Mouse (Mus musculus): ENCODE data around the gene Rpl4.
A peak's percentile ranks its signal among the peaks of the same experiment; 100 is the strongest.
"Not testable (repeated sequence)": the region's sequence is repeated elsewhere in the genome, so short reads cannot be mapped to it uniquely, and the experiment has no call there.

Rpl4 gene

DNA sequence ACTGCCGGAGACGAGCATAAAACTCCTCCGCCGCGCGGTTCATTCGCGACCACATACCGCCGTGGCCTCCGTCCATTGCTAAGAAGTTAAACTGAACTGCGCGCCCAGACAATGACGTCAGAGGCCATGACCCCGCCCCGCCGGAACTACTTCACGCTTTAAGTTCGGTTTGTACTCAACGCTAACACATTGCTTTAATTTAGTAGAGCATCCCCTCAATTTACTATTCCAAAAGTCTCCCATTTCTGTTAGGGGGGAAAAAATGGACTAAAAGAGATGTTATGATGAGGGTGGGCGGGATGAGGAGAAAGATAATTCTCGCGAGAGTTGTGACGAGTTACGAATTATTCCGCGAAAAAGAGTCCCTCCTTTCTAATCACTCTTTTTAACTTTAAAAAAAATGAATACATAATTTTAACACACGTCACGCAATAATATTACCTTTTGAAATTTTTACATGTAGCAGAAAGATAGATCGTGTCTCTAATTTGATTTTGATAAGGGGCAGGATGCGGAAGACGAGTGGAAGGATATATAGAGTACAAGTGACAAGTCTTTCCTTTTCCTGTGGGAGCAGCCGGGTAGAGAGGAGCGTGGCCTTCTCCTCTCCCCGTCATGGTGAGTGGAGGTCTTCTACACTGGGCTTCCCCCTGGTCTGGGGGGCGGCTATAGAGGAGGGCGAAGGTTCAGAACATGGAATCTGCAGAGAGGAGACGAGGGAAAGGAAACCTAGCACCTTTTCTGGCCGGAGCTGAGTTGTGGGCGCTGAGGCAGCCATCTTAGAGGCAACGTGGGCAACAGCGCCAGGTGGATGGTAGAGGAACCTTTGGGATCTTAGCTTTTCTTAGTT lies at the start of gene Rpl4, which contains the start of gene Zwilch:
Gene Rpl4, plus strand, starts transcription at position 560 of the 850 bp plus-strand sequence.
Gene Zwilch, minus strand, starts transcription at position 289 of the 850 bp plus-strand sequence.
- peak; percentile 73 to 76 for DNase-seq (ENCODE audit: low spot score in 2 of 2)

DNA sequence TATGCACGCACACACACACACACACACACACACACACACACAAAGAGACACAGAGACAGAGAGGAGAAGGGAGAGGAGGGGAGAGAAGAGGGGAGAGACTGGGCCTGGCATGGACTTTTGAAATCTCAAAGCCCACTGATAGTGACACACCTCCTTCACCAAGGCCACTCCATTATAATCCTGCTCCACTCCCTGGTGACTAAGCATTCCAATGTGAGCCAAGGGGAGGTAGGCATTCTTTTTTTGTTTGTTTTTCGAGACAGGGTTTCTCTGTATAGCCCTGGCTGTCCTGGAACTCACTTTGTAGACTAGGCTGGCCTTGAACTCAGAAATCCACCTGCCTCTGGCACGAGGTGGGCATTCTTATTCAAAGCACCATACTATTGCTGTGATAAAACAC lies 48.3 kb upstream of the Rpl4 start:
- DNase-seq (ENCODE audit: low spot score in 2 of 2): not testable (repeated sequence)

- no peak for DNase-seq (ENCODE audit: low spot score in 2 of 2)
Measured at GRCm38 (mm10) chr9:64125307-64125706, 47.9 kb upstream of the Rpl4 start.

GRCm38 (mm10) chr9:64126121-64126520 lies 47.1 kb upstream of the Rpl4 start:
- no peak for DNase-seq (ENCODE audit: low spot score in 2 of 2)

DNA sequence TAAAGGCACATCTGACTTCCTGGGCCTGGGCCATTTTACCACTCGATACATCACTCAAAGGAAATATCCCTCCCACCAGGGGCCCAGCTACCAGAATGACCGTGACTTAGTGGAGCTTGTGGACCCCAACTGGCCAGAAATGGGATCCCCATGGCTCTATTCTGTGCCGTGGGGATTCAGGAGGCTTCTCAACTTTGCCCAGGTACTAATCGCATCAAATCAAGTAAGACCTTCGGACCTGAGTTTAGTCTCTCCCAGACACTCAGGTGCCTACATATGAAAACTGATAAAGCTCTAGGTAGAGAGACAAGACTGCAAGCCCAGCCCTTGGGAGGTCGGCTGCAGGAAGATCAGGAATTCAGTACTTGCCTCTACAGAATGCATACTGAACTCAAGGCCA lies 41.6 kb upstream of the Rpl4 start:
- DNase-seq (ENCODE audit: low spot score in 2 of 2): no peak

DNA sequence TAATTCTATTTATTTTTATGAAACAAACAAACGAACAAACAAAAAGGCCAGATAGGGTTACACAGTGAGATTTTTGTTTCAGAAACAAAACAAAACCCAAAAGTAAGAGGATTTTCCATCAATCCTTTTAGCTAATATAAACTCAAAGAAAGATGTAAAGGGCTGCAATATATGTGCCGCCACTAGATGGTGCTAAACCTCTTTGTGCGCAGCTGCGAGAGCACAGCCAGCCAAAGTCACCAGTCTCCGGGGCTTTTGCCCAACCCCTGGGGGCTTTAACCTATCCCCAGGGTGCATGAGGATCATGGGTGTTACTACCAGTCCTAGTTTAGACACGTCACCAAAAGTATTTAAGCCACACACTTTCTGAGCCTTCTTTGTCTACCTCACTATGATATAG lies 34.3 kb upstream of the Rpl4 start:
- peak in 1 of 2 experiments; percentile 55 for DNase-seq (ENCODE audit: low spot score in 2 of 2)

GRCm38 (mm10) chr9:64139879-64140278 lies 33.3 kb upstream of the Rpl4 start:
- DNase-seq (ENCODE audit: low spot score in 2 of 2): no peak

GRCm38 (mm10) chr9:64156641-64157040 lies 16.5 kb upstream of the Rpl4 start:
- DNase-seq (ENCODE audit: low spot score in 2 of 2): no peak

GRCm38 (mm10) chr9:64160471-64160870 lies 12.7 kb upstream of the Rpl4 start:
- DNase-seq (ENCODE audit: low spot score in 2 of 2): no peak

- DNase-seq (ENCODE audit: low spot score in 2 of 2): not testable (repeated sequence)
Measured at GRCm38 (mm10) chr9:64169967-64170366, 3.2 kb upstream of the Rpl4 start.

GRCm38 (mm10) chr9:64172145-64172815 lies 895 bp upstream of the Rpl4 start:
- no peak for DNase-seq (ENCODE audit: low spot score in 2 of 2)

DNA sequence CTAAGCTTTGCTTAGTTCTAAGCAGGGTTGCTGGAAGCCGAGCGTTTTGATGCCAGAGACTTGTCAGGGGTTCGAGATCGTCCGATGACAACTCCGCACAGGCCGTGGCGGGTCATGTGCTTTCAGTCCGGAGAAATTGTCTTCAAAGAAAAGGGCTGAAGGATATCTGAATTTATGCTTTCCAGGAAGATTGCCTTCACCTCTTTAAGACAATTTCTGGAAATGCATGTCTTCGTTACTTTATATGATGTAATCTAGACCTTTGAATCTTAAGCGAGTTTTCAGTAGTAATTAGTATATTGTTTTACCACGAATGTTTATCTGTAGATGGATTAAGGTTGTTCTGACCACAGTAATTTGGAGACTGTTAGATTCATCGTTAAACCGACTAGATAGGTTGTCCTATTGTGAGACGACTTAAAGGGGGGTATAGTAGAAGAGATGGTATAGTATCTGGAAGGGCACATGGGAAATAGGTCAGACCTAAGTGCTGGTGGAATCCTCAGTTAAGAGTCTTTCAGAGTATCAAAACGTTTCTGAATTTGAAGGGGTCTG lies 568 bp downstream of the Rpl4 start:
- DNase-seq (ENCODE audit: low spot score in 2 of 2): no peak

DNA sequence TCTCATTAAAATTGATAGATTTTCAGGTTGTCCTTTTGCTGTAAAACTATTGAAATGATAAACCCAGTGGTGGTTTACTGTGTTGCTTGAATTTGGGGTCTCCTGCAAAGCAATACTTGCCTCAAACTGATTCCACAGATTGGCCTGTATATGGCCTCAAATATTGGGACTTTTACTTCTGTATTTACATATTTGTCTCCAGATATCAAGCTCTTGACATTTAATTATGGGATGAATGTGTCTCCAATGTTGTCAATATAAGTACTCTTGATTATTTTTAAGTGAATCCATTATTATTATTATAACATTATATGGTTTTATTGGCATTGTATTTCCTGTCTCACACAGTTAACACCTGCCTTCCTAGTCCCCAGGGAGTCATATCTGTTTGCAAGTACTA lies 1.2 kb downstream of the Rpl4 start:
- no peak for DNase-seq (ENCODE audit: low spot score in 2 of 2)

- no peak for DNase-seq (ENCODE audit: low spot score in 2 of 2)
Measured at GRCm38 (mm10) chr9:64174766-64175165, 1.6 kb downstream of the Rpl4 start.

GRCm38 (mm10) chr9:64175378-64175777 lies 2.2 kb downstream of the Rpl4 start:
- no peak for DNase-seq (ENCODE audit: low spot score in 2 of 2)

DNA sequence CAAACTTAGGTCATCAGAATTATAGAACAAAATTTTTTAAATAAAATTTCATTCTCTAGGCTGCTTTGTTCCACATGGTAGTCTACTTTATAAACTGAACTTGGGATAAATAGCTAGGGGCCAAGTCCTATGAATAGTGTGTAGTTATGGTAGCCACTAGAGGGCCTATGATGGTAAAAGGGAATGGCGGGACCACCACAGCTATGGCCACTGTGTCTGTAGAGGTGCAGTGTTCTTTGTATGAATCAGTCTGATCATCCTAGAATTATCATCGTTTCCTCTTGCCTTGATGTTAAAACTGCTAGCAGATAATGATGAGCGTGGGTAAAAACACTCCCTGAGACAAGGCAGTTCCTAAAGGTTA lies 5.4 kb downstream of the Rpl4 start:
- DNase-seq (ENCODE audit: low spot score in 2 of 2): no peak

DNA sequence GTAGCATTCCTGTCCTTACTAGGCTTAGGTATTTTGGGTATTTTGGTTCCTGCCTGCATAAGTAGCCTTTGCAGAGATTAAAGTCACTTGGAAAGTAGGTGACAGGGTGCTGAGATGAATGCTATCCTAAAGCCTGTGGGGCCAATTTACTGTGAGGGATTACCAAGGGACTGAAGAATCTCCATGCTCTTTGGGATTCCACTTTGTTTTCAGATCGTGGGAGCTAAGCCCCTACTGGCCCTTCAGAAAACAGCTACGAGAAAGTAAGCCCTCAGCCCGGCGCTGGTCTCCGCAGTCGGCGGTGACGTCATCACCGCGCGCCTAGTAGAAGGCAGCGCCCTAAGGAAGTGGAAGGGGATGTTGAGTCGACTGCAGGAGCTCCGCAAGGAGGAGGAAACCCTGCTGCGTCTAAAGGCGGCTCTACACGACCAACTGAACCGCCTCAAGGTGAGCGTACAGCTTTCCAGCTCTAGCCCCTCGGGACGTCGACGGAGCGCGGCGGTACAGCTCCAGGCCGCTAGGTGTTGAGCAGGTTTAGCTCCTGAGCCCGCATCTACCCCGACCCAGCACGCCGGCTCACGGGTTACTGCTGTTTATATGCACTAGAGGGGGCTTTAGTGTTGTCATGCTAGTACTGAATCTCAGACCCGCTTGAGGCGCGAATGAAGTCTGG lies 5.9 kb downstream of the Rpl4 start, which contains the start of gene Snapc5:
Gene Snapc5, plus strand, starts transcription at position 301 of the 673 bp plus-strand sequence.
- DNase-seq (ENCODE audit: low spot score in 2 of 2): peak; percentile 86 to 87

DNA sequence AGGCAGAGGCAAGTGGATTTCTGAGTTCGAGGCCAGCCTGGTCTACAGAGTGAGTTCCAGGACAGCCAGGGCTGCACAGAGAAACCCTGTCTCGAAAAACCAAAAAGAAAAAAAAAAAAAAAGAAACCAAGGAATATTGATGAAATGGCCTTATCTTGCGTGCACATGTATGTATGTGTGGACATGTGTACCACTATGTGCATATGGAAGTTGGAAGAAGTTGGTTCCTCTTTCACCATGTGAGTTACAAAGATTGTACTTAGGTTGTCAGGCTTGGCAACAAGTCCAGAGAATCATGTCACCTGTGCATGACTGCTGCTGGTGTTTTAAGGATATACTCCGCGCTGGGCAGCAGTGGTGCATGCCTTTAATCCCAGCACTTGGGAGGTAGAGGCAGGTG lies 10.1 kb downstream of the Rpl4 start:
- DNase-seq (ENCODE audit: low spot score in 2 of 2): not testable (repeated sequence)

GRCm38 (mm10) chr9:64184166-64184840 lies 11.1 kb downstream of the Rpl4 start:
- no peak for DNase-seq (ENCODE audit: low spot score in 2 of 2)

DNA sequence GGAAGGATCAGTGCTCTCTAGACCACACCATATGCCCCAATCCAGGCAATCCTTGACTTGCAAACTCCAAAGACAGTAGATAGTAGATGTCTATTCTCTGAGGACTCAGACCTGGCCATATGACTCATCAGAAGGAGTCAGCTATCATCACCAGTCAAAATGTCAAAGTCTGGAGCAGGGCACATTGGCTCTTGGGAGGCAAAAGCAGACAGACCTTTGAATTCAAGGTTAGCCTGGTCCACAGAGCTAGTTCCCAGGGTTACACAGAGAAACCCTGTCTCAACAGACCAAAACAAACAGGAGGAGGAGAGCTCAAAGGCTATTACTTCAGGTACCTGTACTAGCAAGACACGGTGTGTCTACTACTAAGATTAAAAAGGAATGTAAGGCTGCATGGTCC lies 20.7 kb downstream of the Rpl4 start:
- DNase-seq (ENCODE audit: low spot score in 2 of 2): no peak

DNA sequence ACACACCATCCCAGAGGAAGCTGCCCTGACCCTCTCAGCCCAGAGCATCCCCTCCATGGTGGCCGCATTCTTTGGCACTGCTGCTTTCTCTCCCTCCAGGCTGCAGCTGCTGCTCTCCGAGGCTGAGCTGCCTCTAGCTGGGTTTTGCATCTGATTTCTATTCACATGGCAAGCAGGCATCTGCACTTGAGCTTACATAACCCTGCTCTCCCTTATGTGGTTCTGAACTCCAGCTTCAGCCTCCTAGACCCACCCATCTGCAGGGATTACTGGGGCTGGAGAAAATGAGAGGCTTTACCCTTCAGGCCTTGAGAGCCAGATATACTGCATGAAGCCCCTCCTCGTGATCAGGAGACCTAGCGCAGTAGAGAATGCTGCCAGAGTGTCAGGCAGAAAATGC lies 22.4 kb downstream of the Rpl4 start:
- DNase-seq (ENCODE audit: low spot score in 2 of 2): peak; percentile 33 to 60

DNA sequence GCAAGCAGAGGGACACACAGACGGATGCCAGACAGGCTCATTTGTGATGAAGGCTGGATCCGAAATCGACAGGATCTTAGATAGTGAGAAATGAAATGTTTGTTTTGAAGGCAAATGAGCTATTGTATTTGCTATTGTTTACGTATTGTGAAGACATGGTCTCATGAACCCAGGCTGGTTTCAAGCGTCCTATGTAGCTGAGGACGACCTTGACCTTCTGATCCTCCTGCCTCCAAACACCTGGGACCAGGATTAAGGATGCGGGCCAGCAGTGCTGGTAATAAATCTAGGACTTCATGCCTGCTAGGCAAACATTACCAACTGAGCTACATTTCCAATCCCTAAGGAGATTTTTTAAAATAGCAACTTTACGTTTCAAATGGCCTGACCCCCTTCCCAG lies 24.3 kb downstream of the Rpl4 start:
- no peak for DNase-seq (ENCODE audit: low spot score in 2 of 2)

Data from frontal cortex, postnatal 14 days (tissue).